Mouse (Mus musculus) hindbrain, embryonic 16.5 days (tissue): ENCODE data around the gene Dnah5. TPM values are rescaled to one million over a fixed set of nuclear protein-coding genes. Genes with fewer than 3 reads are reported as not detected.
"Not testable (repeated sequence)": the region's sequence is repeated elsewhere in the genome, so short reads cannot be mapped to it uniquely, and the experiment has no call there.

Source experiments
- ATAC-seq: fragments of 200-750 bp; cut with Nextera tagmentation; 2 replicates; pipeline ENCODE4 v1.8.0; 2017; ENCODE audit warnings: moderate TSS enrichment, moderate library complexity
- H3K27ac ChIP-seq: fragments of 300-500 bp; sonication (generic); 2 replicates; pipeline ENCODE4 v1.5.1; 2014; ENCODE audit warnings: low read depth, mild to moderate bottlenecking, control low read depth, low read length, moderate library complexity
- H3K27me3 ChIP-seq: fragments of 300-500 bp; sonication (generic); replicated peaks from 2 replicates; pipeline ENCODE4 v1.6.1; 2014; ENCODE audit warnings: low read length; ENCODE audit not compliant: control insufficient read depth, insufficient read depth
- H3K36me3 ChIP-seq: fragments of 300-500 bp; sonication (generic); 2 replicates; pipeline ENCODE4 v1.6.1; 2014; ENCODE audit warnings: mild to moderate bottlenecking, low read length, moderate library complexity, mixed read lengths; ENCODE audit not compliant: control insufficient read depth, insufficient read depth
- H3K4me1 ChIP-seq: fragments of 300-500 bp; sonication (generic); 2 replicates; pipeline ENCODE4 v1.6.1; 2014; ENCODE audit warnings: low read depth, low read length; ENCODE audit not compliant: control insufficient read depth, insufficient read depth
- H3K4me2 ChIP-seq: fragments of 300-500 bp; sonication (generic); 2 replicates; pipeline ENCODE4 v1.6.1; 2014; ENCODE audit warnings: mild to moderate bottlenecking, low read length, control low read depth, moderate library complexity
- H3K4me3 ChIP-seq: fragments of 300-500 bp; sonication (generic); 2 replicates; pipeline ENCODE4 v1.5.1; 2014; ENCODE audit warnings: mild to moderate bottlenecking, low read length, control low read depth, moderate library complexity
- H3K9ac ChIP-seq: fragments of 300-500 bp; sonication (generic); 2 replicates; pipeline ENCODE4 v1.6.1; 2014; ENCODE audit warnings: low read depth, mild to moderate bottlenecking, control low read depth, low read length, moderate library complexity
- H3K9me3 ChIP-seq: fragments of 300-500 bp; sonication (generic); 2 replicates; pipeline ENCODE4 v1.6.1; 2014; ENCODE audit warnings: mild to moderate bottlenecking, low read length, moderate library complexity; ENCODE audit not compliant: control insufficient read depth
- WGBS: fragments of 180-500 bp; shearing (Covaris S2); extraction: QIAGEN DNeasy Blood & Tissue Kit; methylation state at CpG from one replicate; pipeline ENCODE4 v1.1.7; 2014; 5-methylcytosine and 5-hydroxymethylcytosine counted together
- polyA plus RNA-seq: library from polyadenylated mRNA; unstranded; fragments of >200 nt; fragmentation: Nextera tagmentation; extraction: Ambion mirVana; gene quantifications from 2 replicates; pipeline ENCODE4 v1.2.1, GENCODE M21; 2015

Dnah5 gene
- polyA plus RNA-seq, 1 experiment from 2014 or later, result 0.15 TPM

GRCm38 (mm10) chr15:28395481-28395880 lies 191.9 kb downstream of the Dnah5 start:
- ATAC-seq, result no peak
- no peak overlapping the region for H3K4me3 ChIP-seq
- no peak overlapping the region for H3K27ac ChIP-seq
- no peaks in the 10 kb centered on the region for H3K36me3 ChIP-seq
- H3K27me3 ChIP-seq, result no peaks in the 10 kb centered on the region
- H3K9ac ChIP-seq, result no peak overlapping the region
- peaks cover 2% of the 10 kb centered on the region for H3K4me1 ChIP-seq
- no peak overlapping the region for H3K4me2 ChIP-seq
- no peaks in the 10 kb centered on the region for H3K9me3 ChIP-seq
- WGBS, result 75% methylated on average over 4 of the region's 4 CpGs

- no peaks in the 10 kb centered on the region for H3K36me3 ChIP-seq
- no peak; the same call in 1 of the 2 replicates for ATAC-seq
- H3K27me3 ChIP-seq, result no peaks in the 10 kb centered on the region
- H3K9ac ChIP-seq, result no peak overlapping the region
- H3K4me3 ChIP-seq, result no peak overlapping the region
- peaks cover 2% of the 10 kb centered on the region for H3K4me1 ChIP-seq
- H3K4me2 ChIP-seq, result no peak overlapping the region
- H3K9me3 ChIP-seq, result no peaks in the 10 kb centered on the region
- WGBS, result 58% methylated on average over 1 of the region's 1 CpGs
- no peak overlapping the region for H3K27ac ChIP-seq
Observed at GRCm38 (mm10) chr15:28398472-28398871, 194.9 kb downstream of the Dnah5 start.

GRCm38 (mm10) chr15:28399258-28399657 lies 195.7 kb downstream of the Dnah5 start:
- H3K9me3 ChIP-seq, result no peaks in the 10 kb centered on the region
- H3K27ac ChIP-seq, result no peak overlapping the region
- ATAC-seq, result no peak
- H3K36me3 ChIP-seq, result no peaks in the 10 kb centered on the region
- H3K4me3 ChIP-seq, result no peak overlapping the region
- H3K9ac ChIP-seq, result no peak overlapping the region
- no peaks in the 10 kb centered on the region for H3K27me3 ChIP-seq
- H3K4me2 ChIP-seq, result no peak overlapping the region
- H3K4me1 ChIP-seq, result peaks cover 2% of the 10 kb centered on the region
- 40% methylated on average over 8 of the region's 8 CpGs for WGBS

GRCm38 (mm10) chr15:28404630-28405029 lies 201.1 kb downstream of the Dnah5 start:
- no peak overlapping the region for H3K9ac ChIP-seq
- H3K4me2 ChIP-seq, result no peak overlapping the region
- no peak overlapping the region for H3K27ac ChIP-seq
- H3K36me3 ChIP-seq, result no peaks in the 10 kb centered on the region
- no peak for ATAC-seq
- no peaks in the 10 kb centered on the region for H3K9me3 ChIP-seq
- H3K4me1 ChIP-seq, result no peaks in the 10 kb centered on the region
- H3K4me3 ChIP-seq, result no peak overlapping the region
- no peaks in the 10 kb centered on the region for H3K27me3 ChIP-seq
- 87% methylated on average over 3 of the region's 3 CpGs for WGBS

- ATAC-seq, result no peak
- 55% methylated on average over 2 of the region's 2 CpGs for WGBS
- H3K9me3 ChIP-seq, result no peaks in the 10 kb centered on the region
- no peak overlapping the region for H3K4me2 ChIP-seq
- no peak overlapping the region for H3K9ac ChIP-seq
- no peaks in the 10 kb centered on the region for H3K27me3 ChIP-seq
- no peaks in the 10 kb centered on the region for H3K36me3 ChIP-seq
- no peaks in the 10 kb centered on the region for H3K4me1 ChIP-seq
- no peak overlapping the region for H3K4me3 ChIP-seq
- no peak overlapping the region for H3K27ac ChIP-seq
Observed at GRCm38 (mm10) chr15:28405136-28405535, 201.6 kb downstream of the Dnah5 start.

- WGBS, result 83% methylated on average over 4 of the region's 4 CpGs
Observed at GRCm38 (mm10) chr15:28439702-28440101, 236.2 kb downstream of the Dnah5 start.

GRCm38 (mm10) chr15:28444494-28444893 lies 240.9 kb downstream of the Dnah5 start:
- Histone ChIP-seq H3K4me2 (no peak overlapping the region), H3K4me1 (no peaks in the 10 kb centered on the region), H3K27me3 (no peaks in the 10 kb centered on the region), H3K9me3 (no peaks in the 10 kb centered on the region), H3K4me3 (no peak overlapping the region), H3K27ac (no peak overlapping the region), H3K9ac (no peak overlapping the region), H3K36me3 (no peaks in the 10 kb centered on the region)
- 97% methylated on average over 4 of the region's 4 CpGs for whole genome bisulfite sequencing
- no peak for ATAC-seq

More at GRCm38 (mm10) chr15:28439702-28440101, 236.2 kb downstream of the Dnah5 start:
- no peak overlapping the region for H3K27ac ChIP-seq
- H3K4me3 ChIP-seq, result no peak overlapping the region
- H3K4me1 ChIP-seq, result no peaks in the 10 kb centered on the region
- H3K36me3 ChIP-seq, result no peaks in the 10 kb centered on the region
- no peak overlapping the region for H3K9ac ChIP-seq
- no peak overlapping the region for H3K4me2 ChIP-seq
- no peaks in the 10 kb centered on the region for H3K27me3 ChIP-seq
- no peak for ATAC-seq
- H3K9me3 ChIP-seq, result no peaks in the 10 kb centered on the region

GRCm38 (mm10) chr15:28461091-28461778 lies 257.7 kb downstream of the Dnah5 start:
- not testable (repeated sequence) for H3K9me3 ChIP-seq, H3K9ac ChIP-seq, ATAC-seq, H3K27ac ChIP-seq, H3K4me1 ChIP-seq, H3K4me2 ChIP-seq, H3K27me3 ChIP-seq, H3K36me3 ChIP-seq, H3K4me3 ChIP-seq
- WGBS, result 91% methylated on average over 2 of the region's 2 CpGs

- no peak overlapping the region for H3K9ac ChIP-seq
- H3K4me3 ChIP-seq, result no peak overlapping the region
- H3K9me3 ChIP-seq, result no peaks in the 10 kb centered on the region
- no peak overlapping the region for H3K4me2 ChIP-seq
- no peaks in the 10 kb centered on the region for H3K36me3 ChIP-seq
- H3K4me1 ChIP-seq, result no peaks in the 10 kb centered on the region
- H3K27ac ChIP-seq, result no peak overlapping the region
- ATAC-seq, result no peak
- H3K27me3 ChIP-seq, result no peaks in the 10 kb centered on the region
- WGBS, result 94% methylated on average over 3 of the region's 3 CpGs
Observed at GRCm38 (mm10) chr15:28466591-28467247, 263.2 kb downstream of the Dnah5 start.
